Mouse (Mus musculus): ENCODE measurements around the gene Ier2. TPM values are rescaled to one million over a fixed set of nuclear protein-coding genes. Genes with fewer than 3 reads are reported as not detected.
"Not testable (repeated sequence)": the region's sequence is repeated elsewhere in the genome, so short reads cannot be mapped to it uniquely, and the experiment has no call there.

Ier2 gene
- total RNA-seq, 2 experiments from 2014 or later, result 12.6 to 16.5 TPM

GRCm38 (mm10) chr8:84646800-84647199 is 15.9 kb downstream of the Ier2 start:
- DNase-seq, result no peak
- intact Hi-C loops (cut with DNase I), result no loop called here

DNA sequence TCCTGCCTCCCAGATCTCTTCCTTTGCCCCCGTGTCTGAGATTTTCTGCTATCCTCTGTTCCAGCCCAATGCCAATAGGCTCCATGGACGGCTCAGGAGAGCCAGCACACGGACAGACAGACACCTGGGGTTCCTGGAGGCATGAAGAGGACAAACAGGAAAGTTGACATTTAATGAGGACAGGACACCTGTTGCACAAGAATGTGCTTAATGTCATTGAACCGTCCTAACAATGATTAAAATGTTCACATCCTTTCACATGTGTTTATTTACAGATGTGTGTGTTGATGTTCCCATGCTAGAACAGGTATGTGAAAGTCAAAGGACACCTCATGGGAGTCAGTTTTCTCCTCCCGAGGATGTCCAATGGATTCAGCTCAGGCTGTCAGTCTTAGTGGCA is 19.6 kb downstream of the Ier2 start:
- intact Hi-C loops (cut with DNase I), result no loop called here
- DNase-seq, result no peak

GRCm38 (mm10) chr8:84641578-84642361 is 20.9 kb downstream of the Ier2 start:
- DNase-seq, result no peak
- intact Hi-C loops (cut with DNase I), result loop anchor here (1.0 kb wide), 1 partner anchor 15 kb away; no protein-coding TSS in a partner anchor

DNA sequence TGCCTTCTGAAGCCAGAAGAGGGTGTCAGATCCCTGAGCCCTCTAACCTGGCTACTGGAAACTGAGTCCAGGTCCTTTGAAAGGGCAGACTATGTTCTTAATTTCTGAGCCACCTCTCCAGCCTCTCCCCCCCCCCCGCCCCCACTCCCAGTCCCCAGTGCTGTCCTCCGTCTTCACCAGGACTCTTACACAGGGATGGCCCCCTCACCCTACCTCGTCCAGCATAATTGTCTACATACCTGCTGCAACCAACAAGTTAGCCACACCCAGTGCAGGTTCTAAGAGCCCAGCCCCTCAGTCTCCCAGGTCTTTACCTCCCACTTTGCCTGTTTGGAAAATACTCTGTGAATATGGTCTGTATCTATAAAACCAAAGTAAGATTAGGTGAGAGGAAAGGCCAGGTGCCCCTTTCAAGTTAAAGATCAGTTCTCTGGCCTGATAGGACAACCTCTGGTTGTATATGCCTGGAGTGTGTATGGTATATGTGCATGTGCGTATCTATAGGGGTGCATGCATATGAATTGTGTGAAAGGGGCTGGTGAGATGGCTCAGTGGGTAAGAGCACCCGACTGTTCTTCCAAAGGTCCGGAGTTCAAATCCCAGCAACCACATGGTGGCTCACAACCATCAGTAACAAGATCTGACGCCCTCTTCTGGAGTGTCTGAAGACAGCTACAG is 21.9 kb downstream of the Ier2 start:
- no peak for DNase-seq
- intact Hi-C loops (cut with DNase I), result loop anchor here (1.0 kb wide), 1 partner anchor 16 kb away; no protein-coding TSS in a partner anchor

DNA sequence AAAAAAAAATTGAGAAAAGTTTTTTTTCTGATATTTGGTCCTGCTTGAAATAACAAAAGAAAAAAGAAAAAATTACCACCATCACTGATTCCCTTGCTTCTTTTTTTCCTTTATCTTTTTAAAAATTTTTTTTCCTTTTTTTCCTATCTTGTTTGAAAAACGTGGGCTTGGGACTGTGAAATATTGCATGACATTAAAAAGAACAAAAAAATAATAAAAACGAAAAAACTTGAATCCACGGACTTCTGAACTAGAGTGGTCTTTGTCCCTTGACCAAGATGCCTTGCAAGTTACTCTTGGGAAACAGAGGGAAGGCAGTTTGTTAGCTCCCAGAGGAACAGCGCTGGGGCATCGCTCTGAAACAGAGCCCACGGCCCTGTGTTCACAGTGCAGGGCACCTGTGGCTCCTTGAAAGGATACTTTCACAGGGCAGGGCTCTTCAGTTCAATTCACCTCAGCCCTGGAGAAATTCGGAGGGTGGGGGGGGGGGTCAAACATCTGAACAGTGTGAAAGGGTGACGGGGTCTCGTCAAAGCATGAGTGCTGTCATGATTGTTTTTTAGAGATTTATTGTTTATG is 22.6 kb downstream of the Ier2 start:
- intact Hi-C loops (cut with DNase I), result no loop called here
- no peak for DNase-seq

GRCm38 (mm10) chr8:84639162-84640009 is 23.3 kb downstream of the Ier2 start:
- intact Hi-C loops (cut with DNase I), result loop anchor here (2.0 to 5.0 kb wide), 4 partner anchors 47 to 173 kb away; partner anchors contain the start of genes Nacc1 and Trmt1
- peak; percentile 96 to 97 for DNase-seq

DNA sequence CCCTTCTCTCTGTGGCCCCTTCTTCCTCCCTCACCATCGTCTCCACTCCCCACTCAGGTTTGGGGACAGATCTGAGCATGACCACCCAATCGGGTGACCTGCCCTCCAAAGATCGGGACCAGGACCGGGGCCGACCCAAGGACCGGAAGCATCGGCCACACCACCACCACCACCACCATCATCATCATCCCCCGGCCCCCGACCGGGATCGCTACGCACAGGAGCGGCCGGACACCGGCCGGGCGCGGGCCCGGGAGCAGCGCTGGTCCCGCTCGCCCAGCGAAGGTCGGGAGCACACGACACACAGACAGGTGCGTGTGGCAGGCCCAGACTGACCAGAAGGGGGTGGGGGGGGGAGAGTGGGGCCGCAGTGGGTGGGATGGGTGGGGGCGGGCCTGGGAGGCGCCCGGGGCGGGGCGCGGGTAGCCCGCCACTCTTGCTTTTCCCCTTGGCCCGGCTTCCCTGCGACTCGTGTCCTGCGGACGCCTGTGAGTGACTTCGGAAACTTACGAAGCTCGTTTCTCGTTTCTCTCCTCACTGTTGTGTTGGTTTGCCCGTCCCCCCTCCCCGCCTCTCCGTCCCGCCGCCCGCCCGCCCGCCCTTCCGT is 24.0 kb downstream of the Ier2 start:
- peak; percentile 55 to 59 for DNase-seq
- intact Hi-C loops (cut with DNase I), result loop anchor here (2.0 to 5.0 kb wide), 4 partner anchors 46 to 174 kb away; partner anchors contain the start of genes Nacc1 and Trmt1

GRCm38 (mm10) chr8:84637946-84638554 is 24.6 kb downstream of the Ier2 start:
- no peak for DNase-seq
- intact Hi-C loops (cut with DNase I), result loop anchor here (2.0 to 5.0 kb wide), 4 partner anchors 46 to 175 kb away; partner anchors contain the start of genes Nacc1 and Trmt1

DNA sequence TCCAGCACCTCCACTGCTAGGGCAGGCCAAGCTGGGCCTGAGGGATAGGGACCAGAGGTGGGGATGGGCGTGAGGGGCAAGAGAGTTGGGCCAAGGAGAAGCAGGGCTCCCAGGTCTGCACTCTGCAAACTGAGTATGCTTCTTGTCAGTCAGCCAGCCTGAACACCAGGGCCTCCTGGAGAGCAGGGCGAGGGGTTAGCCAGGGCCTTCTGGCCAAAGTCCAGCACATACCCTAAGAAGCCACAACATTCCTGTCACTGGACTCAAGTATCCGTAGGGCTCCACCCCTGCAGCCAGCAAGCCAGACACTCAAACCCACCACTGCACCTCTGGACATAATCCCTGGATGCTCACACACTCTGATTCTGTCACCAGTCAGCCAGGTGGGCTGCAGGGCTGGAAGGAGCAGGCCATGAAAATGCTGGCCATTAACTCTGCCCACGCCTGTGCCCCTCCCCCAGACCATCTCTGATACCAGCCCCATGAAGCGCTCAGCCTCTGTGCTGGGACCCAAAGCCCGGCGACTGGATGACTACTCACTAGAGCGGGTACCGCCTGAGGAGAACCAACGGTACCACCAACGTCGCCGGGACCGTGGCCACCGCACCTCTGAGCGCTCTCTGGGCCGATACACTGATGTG is 26.5 kb downstream of the Ier2 start:
- intact Hi-C loops (cut with DNase I), result loop anchor here (5.0 kb wide), 1 partner anchor 44 kb away; no protein-coding TSS in a partner anchor
- no peak for DNase-seq

GRCm38 (mm10) chr8:84635397-84636050 is 27.1 kb downstream of the Ier2 start:
- DNase-seq, result no peak
- intact Hi-C loops (cut with DNase I), result loop anchor here (5.0 kb wide), 1 partner anchor 43 kb away; no protein-coding TSS in a partner anchor

GRCm38 (mm10) chr8:84634849-84635304 is 27.8 kb downstream of the Ier2 start:
- intact Hi-C loops (cut with DNase I), result loop anchor here (5.0 kb wide), 1 partner anchor 43 kb away; no protein-coding TSS in a partner anchor
- DNase-seq, result peak; percentile 59

DNA sequence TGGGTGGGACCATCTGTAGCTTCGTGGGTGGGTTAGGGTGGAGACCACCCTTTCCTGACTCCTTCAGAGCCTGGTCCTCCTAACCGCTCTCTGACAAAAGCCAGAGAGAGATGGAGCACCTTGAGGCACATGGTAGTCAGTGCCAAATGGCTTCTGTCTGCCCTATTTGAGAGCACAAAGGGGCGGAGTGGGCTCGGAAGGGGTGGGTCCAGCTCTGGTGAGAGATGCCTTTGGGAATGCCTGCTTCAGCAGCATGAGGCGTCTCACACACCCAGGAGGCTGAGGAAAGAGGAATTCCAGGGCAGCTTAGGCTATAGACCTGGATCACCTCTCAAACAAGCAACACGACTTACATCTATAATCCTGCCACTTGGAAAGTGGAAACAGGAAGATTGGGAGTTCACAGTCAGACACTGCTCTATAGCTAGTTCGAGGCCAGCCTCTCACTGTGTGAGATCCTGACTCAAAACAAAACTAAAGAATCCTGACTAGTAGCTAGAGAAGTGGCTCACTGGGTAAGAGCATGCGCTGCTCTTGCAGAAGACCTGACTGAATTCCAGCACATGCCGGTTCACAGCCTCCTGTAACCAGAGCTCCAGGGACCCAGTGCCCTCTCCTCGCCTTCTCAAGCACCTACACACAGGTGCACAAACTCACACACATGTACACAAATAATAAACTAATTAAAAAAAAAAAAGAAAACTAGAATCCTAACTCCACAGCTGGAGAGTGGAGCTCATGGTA is 28.6 kb downstream of the Ier2 start:
- DNase-seq, result no peak
- intact Hi-C loops (cut with DNase I), result no loop called here

DNA sequence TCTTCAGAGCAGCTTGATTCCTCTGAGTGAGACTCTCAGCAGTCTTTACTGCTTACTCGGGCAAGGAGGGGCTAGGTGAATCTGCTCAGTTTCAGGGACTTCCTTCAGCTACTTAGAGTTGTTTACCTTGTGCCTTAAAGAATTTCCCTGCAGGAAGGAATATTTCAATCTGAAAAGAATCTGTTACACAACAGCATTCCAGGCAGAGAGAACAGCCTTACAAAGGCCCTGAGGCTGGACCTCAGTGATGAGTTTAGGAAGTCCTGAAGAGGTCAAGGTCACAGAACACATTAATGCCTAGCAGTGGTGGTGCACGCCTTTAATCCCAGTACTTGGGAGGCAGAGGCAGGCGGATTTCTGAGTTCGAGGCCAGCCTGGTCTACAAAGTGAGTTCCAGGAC is 30.8 kb downstream of the Ier2 start:
- intact Hi-C loops (cut with DNase I), result no loop called here
- no peak for DNase-seq

- intact Hi-C loops (cut with DNase I), result no loop called here
- no peak for DNase-seq
Measured at GRCm38 (mm10) chr8:84630145-84630544, 32.5 kb downstream of the Ier2 start.

DNA sequence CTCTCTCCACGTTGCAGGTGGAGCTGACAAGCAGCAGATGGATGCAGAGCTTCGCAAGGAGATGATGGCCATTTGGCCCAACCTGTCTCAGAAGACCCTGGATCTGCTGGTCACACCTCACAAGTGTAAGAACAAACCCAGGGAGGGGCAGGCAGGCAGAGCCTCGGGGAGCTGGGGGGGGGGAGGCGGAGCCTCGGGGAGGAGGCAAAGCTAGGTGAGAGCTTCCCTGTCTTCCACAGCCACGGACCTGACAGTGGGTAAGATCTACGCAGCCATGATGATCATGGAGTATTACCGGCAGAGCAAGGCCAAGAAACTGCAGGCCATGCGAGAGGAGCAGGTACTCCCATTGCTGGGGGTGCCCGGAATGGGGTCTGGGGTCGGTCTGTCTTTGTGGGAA is 33.1 kb downstream of the Ier2 start:
- intact Hi-C loops (cut with DNase I), result no loop called here
- DNase-seq, result no peak

DNA sequence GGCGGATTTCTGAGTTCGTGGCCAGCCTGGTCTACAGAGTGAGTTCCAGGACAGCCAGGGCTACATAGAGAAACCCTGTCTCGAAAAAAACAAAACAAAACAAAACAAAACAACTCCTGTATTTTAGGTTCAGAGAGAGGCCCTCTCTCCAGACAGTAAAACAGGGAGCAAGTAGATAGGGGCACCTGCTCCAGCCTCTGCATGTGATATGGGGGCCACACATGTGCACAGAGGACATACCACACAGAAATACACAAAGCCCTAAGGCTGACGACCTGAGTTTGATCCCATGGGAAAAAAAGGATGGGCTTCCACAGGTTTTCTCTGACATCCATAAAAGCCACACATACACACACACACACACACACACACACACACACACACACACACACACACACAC is 39.2 kb downstream of the Ier2 start:
- DNase-seq; intact Hi-C loops (cut with DNase I): not testable (repeated sequence)

GRCm38 (mm10) chr8:84621102-84621625 is 41.5 kb downstream of the Ier2 start:
- intact Hi-C loops (cut with DNase I), result no loop called here

More at GRCm38 (mm10) chr8:84621102-84621625, 41.5 kb downstream of the Ier2 start:
- DNase-seq, result no peak

All from heart, postnatal 36 days (tissue).